Mouse (Mus musculus) embryo, embryonic 11 days (tissue): ENCODE measurements around the gene Map7d1.

Source experiments
- DNase-seq: peaks from one replicate; pipeline ENCODE4 v3.0.0-alpha.2; 2015

Gene Map7d1

DNA sequence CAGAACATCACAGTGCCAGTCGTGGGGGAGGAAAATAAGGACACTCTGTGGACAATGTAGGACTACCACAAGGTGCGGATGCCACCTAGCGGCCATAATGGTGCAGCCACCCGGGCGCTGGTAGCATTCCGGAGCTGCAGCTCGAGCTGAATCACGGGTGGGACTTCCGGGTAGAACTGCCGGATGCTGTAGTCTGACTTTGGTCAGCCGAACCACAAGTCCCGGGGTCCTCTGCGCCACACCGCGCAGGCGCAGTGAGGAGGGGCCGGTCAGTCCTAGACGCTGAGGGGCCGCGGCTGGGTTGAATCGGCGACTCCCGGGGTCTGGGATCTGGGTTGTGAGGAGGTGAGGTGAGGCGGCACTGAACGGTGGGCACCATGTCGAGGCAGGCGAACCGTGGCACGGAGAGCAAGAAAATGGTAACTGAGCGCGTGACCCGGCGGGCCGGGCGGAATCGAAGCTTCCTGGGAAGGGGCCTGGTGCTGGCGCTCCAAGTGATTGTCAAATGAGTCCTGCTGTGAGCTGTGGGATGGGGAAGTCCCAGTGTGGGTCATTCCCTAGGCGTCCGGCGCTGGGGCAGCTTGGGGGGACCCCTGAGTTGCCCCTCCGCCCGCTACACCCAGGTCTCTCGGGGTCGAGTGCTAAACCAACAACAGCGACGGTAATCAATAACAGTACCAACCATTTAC, 6.1 kb upstream of the Map7d1 start, which contains the start of gene Trappc3:
Gene Trappc3 (plus strand): TSS at position 207 of the 689 bp plus-strand sequence.
- peak; percentile 98 for DNase-seq

DNA sequence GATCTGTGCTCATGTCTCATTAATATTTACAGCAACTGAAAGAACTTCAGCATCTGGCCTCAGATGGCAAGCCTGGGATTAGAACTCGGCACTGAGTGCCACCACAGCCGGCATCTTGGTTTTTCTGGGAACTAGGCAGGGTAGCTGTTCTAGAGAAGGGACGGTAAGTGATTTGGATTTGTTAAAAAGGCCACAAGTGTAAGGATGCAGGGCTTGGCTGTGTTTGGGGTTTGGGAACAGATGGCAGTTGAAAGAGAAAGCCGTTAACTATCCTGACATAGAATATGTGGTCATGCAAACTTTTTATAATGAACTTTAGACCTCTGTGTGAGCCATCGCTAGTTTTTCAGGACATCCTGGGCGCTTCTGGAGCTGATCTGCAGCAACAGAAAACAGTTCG, 5.5 kb upstream of the Map7d1 start:
- DNase-seq, result no peak

GRCm38 (mm10) chr4:126261266-126261665, 5.1 kb upstream of the Map7d1 start:
- no peak for DNase-seq

DNA sequence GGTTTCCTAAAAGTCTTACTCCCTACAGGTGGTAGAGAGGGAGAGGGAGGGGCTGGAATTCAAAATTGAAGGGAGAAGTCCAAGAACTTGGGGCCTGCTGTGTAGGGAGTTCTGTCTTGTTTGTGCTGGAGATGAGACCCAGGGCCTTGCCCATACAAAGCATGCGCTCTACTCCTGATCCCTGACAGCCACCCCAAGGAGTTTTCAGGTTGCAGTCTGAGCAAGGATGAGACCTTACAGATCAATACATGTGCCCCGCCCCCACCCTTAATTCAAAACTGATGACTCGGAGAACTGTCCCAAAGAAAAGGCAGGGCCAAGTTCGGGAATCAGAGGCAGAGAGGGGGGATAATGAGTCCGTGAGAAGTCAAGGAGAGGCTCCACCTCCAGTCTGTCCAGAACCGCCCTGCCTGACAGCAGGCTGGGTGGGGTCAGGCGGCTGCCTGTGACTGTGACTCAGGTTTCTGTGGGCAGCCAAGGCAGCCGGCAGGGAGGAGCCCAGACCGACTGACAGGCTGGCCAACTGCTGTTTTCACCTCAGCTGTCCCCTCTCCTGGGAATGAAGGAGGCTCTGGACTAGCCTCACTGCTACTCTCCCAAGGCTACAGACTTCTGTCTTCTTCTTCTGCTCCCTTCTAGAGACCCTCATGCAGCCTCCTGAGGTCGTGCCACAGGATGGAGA, 4.5 kb upstream of the Map7d1 start:
- DNase-seq, result peak; percentile 83

- DNase-seq, result peak; percentile 90
Observed at GRCm38 (mm10) chr4:126259523-126260160, 3.5 kb upstream of the Map7d1 start.

DNA sequence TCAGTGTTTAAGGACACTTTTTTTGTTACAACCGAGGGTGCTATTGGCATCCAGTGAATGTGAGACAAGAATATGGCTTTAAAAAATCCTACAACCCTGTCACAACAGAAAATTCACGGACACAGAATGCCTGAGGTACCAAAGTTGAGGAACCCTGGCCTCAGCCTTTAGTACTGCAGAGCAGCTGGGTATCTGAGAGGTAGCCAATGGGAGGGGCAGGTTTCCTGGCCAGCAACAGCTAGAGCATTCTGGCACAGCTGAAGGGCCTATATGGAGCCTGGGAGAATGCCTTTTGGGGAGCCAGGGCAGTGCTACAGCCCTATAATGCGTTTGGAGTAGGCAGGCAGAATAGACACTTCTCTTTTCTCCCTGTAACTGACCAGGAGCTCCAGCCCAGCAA, 2.9 kb upstream of the Map7d1 start:
- DNase-seq, result peak; percentile 47

- peak; percentile 67 for DNase-seq
Observed at GRCm38 (mm10) chr4:126256967-126257881, 1.1 kb upstream of the Map7d1 start.

- DNase-seq, result peak; percentile 80
Observed at GRCm38 (mm10) chr4:126255113-126256001, 786 bp downstream of the Map7d1 start.

GRCm38 (mm10) chr4:126254315-126255112, 1.6 kb downstream of the Map7d1 start:
- DNase-seq, result peak; percentile 47

- no peak for DNase-seq
Observed at GRCm38 (mm10) chr4:126253637-126254272, 2.4 kb downstream of the Map7d1 start.

- no peak for DNase-seq
Observed at GRCm38 (mm10) chr4:126252411-126253237, 3.5 kb downstream of the Map7d1 start.

- DNase-seq, result peak; percentile 40
Observed at GRCm38 (mm10) chr4:126251655-126252254, 4.4 kb downstream of the Map7d1 start.

GRCm38 (mm10) chr4:126250659-126251058, 5.5 kb downstream of the Map7d1 start:
- DNase-seq, result no peak

DNA sequence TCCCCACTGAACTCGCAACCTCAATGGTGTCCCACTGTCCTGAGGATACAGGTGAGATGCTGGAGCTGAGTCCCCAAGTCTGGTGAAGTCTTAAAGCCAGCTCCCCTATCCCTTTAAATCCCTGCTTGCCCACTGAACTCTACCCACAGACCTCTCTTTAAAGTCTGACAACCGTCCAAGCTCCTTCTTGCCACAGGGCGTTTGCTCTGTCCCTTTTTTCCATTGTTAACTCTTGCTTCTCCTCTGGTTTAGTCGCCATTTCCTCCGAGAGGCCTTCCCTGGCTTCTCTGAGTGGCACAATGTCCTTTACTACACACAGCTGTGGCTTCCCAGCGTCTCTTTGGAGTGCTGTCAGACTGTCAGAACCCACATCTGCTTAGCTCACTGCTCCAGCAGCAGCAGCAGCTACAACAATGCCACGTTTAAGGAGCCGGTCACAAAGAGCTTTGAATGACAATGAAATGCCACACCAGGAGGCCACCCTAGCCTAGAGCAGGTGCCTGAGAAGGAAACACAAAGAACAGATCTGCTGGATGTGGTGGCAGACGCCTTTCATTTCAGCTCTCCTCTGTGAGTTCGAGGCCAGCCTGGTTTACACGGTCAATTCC, 7.8 kb downstream of the Map7d1 start:
- peak; percentile 43 for DNase-seq

DNA sequence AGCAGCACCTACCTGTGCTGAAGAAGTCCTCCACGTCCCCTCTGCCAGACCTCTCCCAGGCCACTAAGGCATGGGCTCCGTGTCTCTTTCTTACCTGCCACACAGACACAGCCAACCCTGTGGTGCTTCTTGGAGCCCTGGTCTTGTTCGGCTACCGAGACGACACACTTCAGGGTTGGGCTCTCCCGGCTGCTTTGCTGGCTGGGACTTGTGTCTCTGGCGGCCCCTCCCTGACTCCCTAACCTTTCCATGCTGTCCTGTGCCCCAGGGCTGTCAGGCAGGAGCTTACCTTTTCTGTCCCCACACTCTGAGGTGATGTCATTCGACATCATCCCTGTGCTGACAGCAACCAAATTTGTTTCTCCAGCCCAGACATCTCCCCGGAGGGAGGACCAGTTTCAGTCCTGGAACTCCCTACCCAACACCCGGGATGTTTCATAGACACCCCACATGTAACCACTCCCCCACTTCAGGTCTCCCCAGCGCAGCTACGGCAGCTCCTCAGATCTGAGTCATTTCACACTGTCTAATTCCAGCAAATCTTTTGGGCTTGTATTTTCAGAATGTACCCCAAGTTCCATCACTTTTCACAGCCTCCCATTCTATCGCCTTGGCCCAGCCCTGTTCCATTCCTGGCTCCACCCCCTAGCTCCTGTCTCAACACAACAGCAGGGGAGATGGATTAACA, 9.8 kb downstream of the Map7d1 start:
- DNase-seq, result no peak

GRCm38 (mm10) chr4:126242510-126242909, 13.6 kb downstream of the Map7d1 start:
- DNase-seq, result no peak

GRCm38 (mm10) chr4:126241956-126242355, 14.2 kb downstream of the Map7d1 start:
- DNase-seq, result no peak
